Mouse (Mus musculus): Measurements from ENCODE around the gene AC124108.1.
"Not testable (repeated sequence)": the region's sequence is repeated elsewhere in the genome, so short reads cannot be mapped to it uniquely, and the experiment has no call there.

AC124108.1 gene

GRCm38 (mm10) chr1:132191093-132191785 is at the start of gene AC124108.1, which contains the start of gene Lemd1:
AC124108.1 (plus strand) TSS chr1:132191457.
Lemd1 (plus strand) TSS chr1:132191431.
- no peak for DNase-seq (ENCODE audit: low spot score)

GRCm38 (mm10) chr1:132141753-132142152 is 49.5 kb upstream of the AC124108.1 start:
- no peak for DNase-seq (ENCODE audit: low spot score)

GRCm38 (mm10) chr1:132143079-132143478 is 48.2 kb upstream of the AC124108.1 start:
- DNase-seq (ENCODE audit: low spot score), result no peak

GRCm38 (mm10) chr1:132143730-132144129 is 47.5 kb upstream of the AC124108.1 start:
- no peak for DNase-seq (ENCODE audit: low spot score)

GRCm38 (mm10) chr1:132144223-132144622 is 47.0 kb upstream of the AC124108.1 start:
- DNase-seq (ENCODE audit: low spot score), result peak; percentile 67

GRCm38 (mm10) chr1:132144837-132145236 is 46.4 kb upstream of the AC124108.1 start:
- no peak for DNase-seq (ENCODE audit: low spot score)

- DNase-seq (ENCODE audit: low spot score), result no peak
Measured at GRCm38 (mm10) chr1:132145973-132146685, 45.1 kb upstream of the AC124108.1 start.

- no peak for DNase-seq (ENCODE audit: low spot score)
Measured at GRCm38 (mm10) chr1:132149410-132149809, 41.8 kb upstream of the AC124108.1 start.

GRCm38 (mm10) chr1:132150171-132150570 is 41.1 kb upstream of the AC124108.1 start:
- DNase-seq (ENCODE audit: low spot score), result peak; percentile 70

GRCm38 (mm10) chr1:132150817-132151601 is 40.2 kb upstream of the AC124108.1 start:
- no peak for DNase-seq (ENCODE audit: low spot score)

GRCm38 (mm10) chr1:132151908-132152307 is 39.3 kb upstream of the AC124108.1 start:
- peak; percentile 64 for DNase-seq (ENCODE audit: low spot score)

GRCm38 (mm10) chr1:132153086-132153690 is 38.1 kb upstream of the AC124108.1 start:
- DNase-seq (ENCODE audit: low spot score), result peak; percentile 29

- DNase-seq (ENCODE audit: low spot score), result no peak
Measured at GRCm38 (mm10) chr1:132153691-132154090, 37.6 kb upstream of the AC124108.1 start.

GRCm38 (mm10) chr1:132155737-132156136 is 35.5 kb upstream of the AC124108.1 start:
- peak; percentile 93 for DNase-seq (ENCODE audit: low spot score)

- peak; percentile 84 for DNase-seq (ENCODE audit: low spot score)
Measured at GRCm38 (mm10) chr1:132157016-132157781, 34.1 kb upstream of the AC124108.1 start.

GRCm38 (mm10) chr1:132157808-132158207 is 33.4 kb upstream of the AC124108.1 start:
- no peak for DNase-seq (ENCODE audit: low spot score)

- DNase-seq (ENCODE audit: low spot score), result no peak
Measured at GRCm38 (mm10) chr1:132158741-132159140, 32.5 kb upstream of the AC124108.1 start.

- no peak for DNase-seq (ENCODE audit: low spot score)
Measured at GRCm38 (mm10) chr1:132159681-132160080, 31.6 kb upstream of the AC124108.1 start.

- no peak for DNase-seq (ENCODE audit: low spot score)
Measured at GRCm38 (mm10) chr1:132161211-132161880, 29.9 kb upstream of the AC124108.1 start.

GRCm38 (mm10) chr1:132162618-132163017 is 28.6 kb upstream of the AC124108.1 start:
- not testable (repeated sequence) for DNase-seq (ENCODE audit: low spot score)

All from MN1 (cell line).